In genomic region chr10:112423327-112423726, GRCm38 (mm10) we compare ENCODE assay signal across 12 mouse cellular contexts.
DNase-seq lines count a peak whose midpoint lies in the region; ATAC-seq lines count a peak whose summit lies in the region.
"Had no signal": no experiment of that assay in that cellular context is flagged by ENCODE, and none has a peak within 500 bp of the region (broad histone marks: within the 10 kb centered on the region; RNA-seq: fewer than 3 reads in every experiment).

No protein-coding gene starts in this region.

- DNase-seq in hindbrain, embryonic 11.5 days (ENCODE audit: low spot score) = peak; percentile 20
- DNase-seq in urinary bladder, postnatal 14 days (ENCODE audit: low spot score) = peak; percentile 2
- DNase-seq in urinary bladder, adult 18-20 months (ENCODE audit: low spot score in 2 of 2) = no peak
- DNase-seq in embryo, embryonic 9.5 days (ENCODE audit: extremely low spot score) = peak; percentile 32
- no peak for DNase-seq in T-cell, adult 2 months (ENCODE audit: low spot score)
- DNase-seq in forebrain, embryonic 14.5 days (ENCODE audit: low spot score) = no peak
- DNase-seq: cerebellum, adult 11-12 months had no signal

- H3K36me3 ChIP-seq in hindbrain, embryonic 11.5 days (ENCODE audit: control insufficient read depth, insufficient read depth, low read length) = no peaks in the 10 kb centered on the region
- no peaks in the 10 kb centered on the region for H3K36me3 ChIP-seq in hindbrain, embryonic 13.5 days
- H3K36me3 ChIP-seq in forebrain, embryonic 14.5 days (ENCODE audit: control insufficient read depth, insufficient read depth, low read length) = no peaks in the 10 kb centered on the region
- H3K36me3 ChIP-seq: heart, embryonic 10.5 days; liver, embryonic 12.5 days had no signal

- H3K4me2 ChIP-seq in hindbrain, embryonic 11.5 days (replicated peaks; ENCODE audit: low read depth, low read length) = no peak overlapping the region
- no peak overlapping the region for H3K4me2 ChIP-seq in hindbrain, embryonic 13.5 days
- H3K4me2 ChIP-seq in forebrain, embryonic 14.5 days (ENCODE audit: low read length) = no peak overlapping the region
- H3K4me2 ChIP-seq: liver, embryonic 12.5 days had no signal

- no peaks in the 10 kb centered on the region for H3K9me3 ChIP-seq in hindbrain, embryonic 11.5 days (ENCODE audit: control insufficient read depth, low read length)
- no peaks in the 10 kb centered on the region for H3K9me3 ChIP-seq in hindbrain, embryonic 13.5 days
- no peaks in the 10 kb centered on the region for H3K9me3 ChIP-seq in forebrain, embryonic 14.5 days (replicated peaks; ENCODE audit: control insufficient read depth, low read length)
- H3K9me3 ChIP-seq: heart, embryonic 10.5 days; liver, embryonic 12.5 days had no signal

- 67% methylated on average over 10 of the region's 10 CpGs for WGBS in hindbrain, embryonic 11.5 days
- WGBS in hindbrain, embryonic 13.5 days = 69% methylated on average over 10 of the region's 10 CpGs
- 59% methylated on average over 10 of the region's 10 CpGs for WGBS in forebrain, embryonic 14.5 days

- no peaks in the 10 kb centered on the region for H3K27me3 ChIP-seq in hindbrain, embryonic 11.5 days (ENCODE audit: control insufficient read depth, insufficient read depth, low read length)
- H3K27me3 ChIP-seq in hindbrain, embryonic 13.5 days = no peaks in the 10 kb centered on the region
- H3K27me3 ChIP-seq in forebrain, embryonic 14.5 days (replicated peaks; ENCODE audit: control insufficient read depth, insufficient read depth, low read length) = no peaks in the 10 kb centered on the region
- H3K27me3 ChIP-seq: liver, embryonic 12.5 days had no signal

- H3K4me3 ChIP-seq in hindbrain, embryonic 11.5 days (ENCODE audit: low read depth, low read length) = no peak overlapping the region
- H3K4me3 ChIP-seq in hindbrain, embryonic 13.5 days = no peak overlapping the region
- H3K4me3 ChIP-seq in forebrain, embryonic 14.5 days (ENCODE audit: low read depth, low read length) = no peak overlapping the region
- H3K4me3 ChIP-seq: heart, embryonic 10.5 days; liver, embryonic 12.5 days had no signal

- H3K27ac ChIP-seq in hindbrain, embryonic 11.5 days (ENCODE audit: low read depth, low read length) = no peak overlapping the region
- H3K27ac ChIP-seq in hindbrain, embryonic 13.5 days = no peak overlapping the region
- no peak overlapping the region for H3K27ac ChIP-seq in forebrain, embryonic 14.5 days (ENCODE audit: low read depth, low read length)
- H3K27ac ChIP-seq: heart, embryonic 10.5 days; hindbrain, postnatal 0 days; liver, embryonic 12.5 days had no signal

- H3K4me1 ChIP-seq in hindbrain, embryonic 11.5 days (replicated peaks; ENCODE audit: control insufficient read depth, insufficient read depth, low read length) = no peaks in the 10 kb centered on the region
- no peaks in the 10 kb centered on the region for H3K4me1 ChIP-seq in hindbrain, embryonic 13.5 days (replicated peaks)
- no peaks in the 10 kb centered on the region for H3K4me1 ChIP-seq in forebrain, embryonic 14.5 days (ENCODE audit: control insufficient read depth, insufficient read depth, low read length)
- H3K4me1 ChIP-seq: heart, embryonic 10.5 days; liver, embryonic 12.5 days had no signal

- ATAC-seq in hindbrain, embryonic 11.5 days (ENCODE audit: low FRiP score) = no peak
- ATAC-seq in hindbrain, embryonic 13.5 days (ENCODE audit: low FRiP score) = no peak
- ATAC-seq in cerebellum, adult (ENCODE audit: insufficient number of reproducible peaks, low FRiP score, low TSS enrichment) = no peak
- ATAC-seq in forebrain, embryonic 14.5 days = no peak
- ATAC-seq: hindbrain, postnatal 0 days; liver, embryonic 12.5 days had no signal

- H3K9ac ChIP-seq in hindbrain, embryonic 11.5 days (ENCODE audit: low read depth, low read length) = no peak overlapping the region
- no peak overlapping the region for H3K9ac ChIP-seq in hindbrain, embryonic 13.5 days
- H3K9ac ChIP-seq in forebrain, embryonic 14.5 days (ENCODE audit: low read length) = no peak overlapping the region
- H3K9ac ChIP-seq: liver, embryonic 12.5 days had no signal

Comparison
In these comparisons a context has a peak if more than half of its experiments do, and no peak if none do; other contexts are left out.
1. DNase-seq: peak in hindbrain, embryonic 11.5 days (single experiment), urinary bladder, postnatal 14 days (single experiment) and embryo, embryonic 9.5 days (single experiment); none in urinary bladder, adult 18-20 months (0 of 2), T-cell, adult 2 months (single experiment) and forebrain, embryonic 14.5 days (single experiment).